Mouse (Mus musculus): ENCODE data around the gene Il12rb2. TPM values are rescaled to one million over a fixed set of nuclear protein-coding genes. Genes with fewer than 3 reads are reported as not detected.

Il12rb2 gene
- polyA plus RNA-seq, 1 experiment from 2014 or later, result 0.02 TPM

GRCm38 (mm10) chr6:67399551-67399950, 23.6 kb upstream of the Il12rb2 start:
- DNase-seq (ENCODE audit: low spot score) (no peak), ATAC-seq (ENCODE audit: low FRiP score, low TSS enrichment) (no peak)
- no peak overlapping the region for H3K9ac ChIP-seq (ENCODE audit: low read length)
- H3K36me3 ChIP-seq (ENCODE audit: control insufficient read depth, insufficient read depth, low read length), result no peaks in the 10 kb centered on the region
- H3K4me1 ChIP-seq (replicated peaks; ENCODE audit: control insufficient read depth, insufficient read depth), result no peaks in the 10 kb centered on the region
- TF ChIP-seq CTCF (IDR thresholded peaks at IDR 0.05; ENCODE audit: low read depth) (no peak), EP300 (optimal IDR thresholded peaks at IDR 0.05) (no peak)
- no peak overlapping the region for H3K27ac ChIP-seq (replicated peaks)
- no peaks in the 10 kb centered on the region for H3K27me3 ChIP-seq (ENCODE audit: control insufficient read depth, insufficient read depth, low read length)
- H3K4me2 ChIP-seq (replicated peaks; ENCODE audit: low read depth), result no peak overlapping the region
- no peaks in the 10 kb centered on the region for H3K9me3 ChIP-seq (ENCODE audit: control insufficient read depth, low read length)
- H3K4me3 ChIP-seq (ENCODE audit: low read depth, low read length), result no peak overlapping the region
- WGBS, result 69% methylated on average over 5 of the region's 5 CpGs

- no peak for DNase-seq (ENCODE audit: low spot score)
- 86% methylated on average over 4 of the region's 4 CpGs for WGBS
- H3K9ac ChIP-seq (ENCODE audit: low read length), result no peak overlapping the region
Observed at GRCm38 (mm10) chr6:67365785-67366184, 10.2 kb downstream of the Il12rb2 start.

DNA sequence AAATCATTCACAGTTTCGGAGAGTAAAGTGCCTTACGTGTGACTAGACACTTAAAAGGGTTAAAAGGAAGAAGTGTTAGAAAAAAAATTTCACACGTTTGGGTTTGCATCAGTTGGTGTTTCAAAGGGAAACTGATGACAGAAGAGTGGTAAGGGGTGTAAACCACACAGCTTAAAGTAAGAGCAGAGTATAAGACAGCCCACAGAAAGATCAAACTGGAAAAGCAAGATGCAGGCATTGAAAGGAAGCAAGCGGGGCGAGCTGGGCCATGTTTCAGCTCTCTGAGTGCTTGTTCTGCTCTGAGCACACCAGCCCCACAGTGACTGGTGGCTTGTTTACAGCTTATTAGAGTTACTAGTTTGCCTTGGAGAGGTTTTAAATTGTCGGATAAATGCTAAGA, 27.9 kb downstream of the Il12rb2 start:
- Histone ChIP-seq H3K36me3 (ENCODE audit: control insufficient read depth, insufficient read depth, low read length) (no peaks in the 10 kb centered on the region), H3K9me3 (ENCODE audit: control insufficient read depth, low read length) (no peaks in the 10 kb centered on the region), H3K4me1 (replicated peaks; ENCODE audit: control insufficient read depth, insufficient read depth) (no peaks in the 10 kb centered on the region), H3K4me3 (ENCODE audit: low read depth, low read length) (no peak overlapping the region), H3K9ac (ENCODE audit: low read length) (no peak overlapping the region), H3K4me2 (replicated peaks; ENCODE audit: low read depth) (no peak overlapping the region), H3K27me3 (ENCODE audit: control insufficient read depth, insufficient read depth, low read length) (no peaks in the 10 kb centered on the region), H3K27ac (replicated peaks) (no peak overlapping the region)
- no peak for DNase-seq (ENCODE audit: low spot score)
- WGBS, result 49% methylated on average over 6 of the region's 6 CpGs
- no peak for ATAC-seq (ENCODE audit: low FRiP score, low TSS enrichment)
- TF ChIP-seq EP300 (optimal IDR thresholded peaks at IDR 0.05), result no peak
- TF ChIP-seq CTCF (IDR thresholded peaks at IDR 0.05; ENCODE audit: low read depth), result no peak

More at GRCm38 (mm10) chr6:67365785-67366184, 10.2 kb downstream of the Il12rb2 start:
- Histone ChIP-seq H3K27ac (replicated peaks) (no peak overlapping the region), H3K9me3 (ENCODE audit: control insufficient read depth, low read length) (no peaks in the 10 kb centered on the region), H3K4me1 (replicated peaks; ENCODE audit: control insufficient read depth, insufficient read depth) (no peaks in the 10 kb centered on the region), H3K36me3 (ENCODE audit: control insufficient read depth, insufficient read depth, low read length) (no peaks in the 10 kb centered on the region), H3K27me3 (ENCODE audit: control insufficient read depth, insufficient read depth, low read length) (no peaks in the 10 kb centered on the region), H3K4me2 (replicated peaks; ENCODE audit: low read depth) (no peak overlapping the region), H3K4me3 (ENCODE audit: low read depth, low read length) (no peak overlapping the region)
- no peak for TF ChIP-seq EP300 (optimal IDR thresholded peaks at IDR 0.05)
- no peak for TF ChIP-seq CTCF (IDR thresholded peaks at IDR 0.05; ENCODE audit: low read depth)
- no peak for ATAC-seq (ENCODE audit: low FRiP score, low TSS enrichment)

DNA sequence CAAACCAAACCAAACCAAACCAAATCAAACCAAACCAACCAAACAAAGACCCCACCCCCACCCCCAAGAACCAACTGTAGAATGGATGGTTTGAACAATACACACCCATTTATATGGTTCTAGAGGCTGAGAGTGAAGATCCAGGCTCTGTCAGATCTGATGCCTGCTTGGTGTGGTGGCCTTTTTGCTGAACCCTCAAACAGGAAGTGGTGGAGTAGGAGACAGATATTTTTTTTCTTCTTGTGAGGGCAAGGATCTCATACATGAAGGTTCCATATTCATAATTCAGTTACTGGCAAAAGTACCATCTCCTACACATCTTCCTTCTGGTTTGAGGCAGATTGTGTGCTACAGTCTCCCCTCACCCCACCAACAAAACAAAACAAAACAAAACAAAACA, 36.5 kb downstream of the Il12rb2 start:
- H3K27ac ChIP-seq (replicated peaks), result no peak overlapping the region
- no peak for TF ChIP-seq CTCF (IDR thresholded peaks at IDR 0.05; ENCODE audit: low read depth)
- TF ChIP-seq EP300 (optimal IDR thresholded peaks at IDR 0.05), result no peak
- H3K4me1 ChIP-seq (replicated peaks; ENCODE audit: control insufficient read depth, insufficient read depth), result no peaks in the 10 kb centered on the region
- ATAC-seq (ENCODE audit: low FRiP score, low TSS enrichment) (no peak), DNase-seq (ENCODE audit: low spot score) (no peak)
- no peaks in the 10 kb centered on the region for H3K36me3 ChIP-seq (ENCODE audit: control insufficient read depth, insufficient read depth, low read length)
- H3K9ac ChIP-seq (ENCODE audit: low read length), result no peak overlapping the region
- no peaks in the 10 kb centered on the region for H3K27me3 ChIP-seq (ENCODE audit: control insufficient read depth, insufficient read depth, low read length)
- no peaks in the 10 kb centered on the region for H3K9me3 ChIP-seq (ENCODE audit: control insufficient read depth, low read length)
- H3K4me2 ChIP-seq (replicated peaks; ENCODE audit: low read depth), result no peak overlapping the region
- no peak overlapping the region for H3K4me3 ChIP-seq (ENCODE audit: low read depth, low read length)

GRCm38 (mm10) chr6:67337943-67338342, 38.0 kb downstream of the Il12rb2 start:
- Histone ChIP-seq H3K4me1 (replicated peaks; ENCODE audit: control insufficient read depth, insufficient read depth) (no peaks in the 10 kb centered on the region), H3K4me3 (ENCODE audit: low read depth, low read length) (no peak overlapping the region), H3K27me3 (ENCODE audit: control insufficient read depth, insufficient read depth, low read length) (no peaks in the 10 kb centered on the region), H3K27ac (replicated peaks) (no peak overlapping the region), H3K9me3 (ENCODE audit: control insufficient read depth, low read length) (no peaks in the 10 kb centered on the region), H3K36me3 (ENCODE audit: control insufficient read depth, insufficient read depth, low read length) (no peaks in the 10 kb centered on the region), H3K9ac (ENCODE audit: low read length) (no peak overlapping the region), H3K4me2 (replicated peaks; ENCODE audit: low read depth) (no peak overlapping the region)
- ATAC-seq (ENCODE audit: low FRiP score, low TSS enrichment) (no peak), DNase-seq (ENCODE audit: low spot score) (no peak)
- no peak for TF ChIP-seq CTCF (IDR thresholded peaks at IDR 0.05; ENCODE audit: low read depth)
- no peak for TF ChIP-seq EP300 (optimal IDR thresholded peaks at IDR 0.05)

DNA sequence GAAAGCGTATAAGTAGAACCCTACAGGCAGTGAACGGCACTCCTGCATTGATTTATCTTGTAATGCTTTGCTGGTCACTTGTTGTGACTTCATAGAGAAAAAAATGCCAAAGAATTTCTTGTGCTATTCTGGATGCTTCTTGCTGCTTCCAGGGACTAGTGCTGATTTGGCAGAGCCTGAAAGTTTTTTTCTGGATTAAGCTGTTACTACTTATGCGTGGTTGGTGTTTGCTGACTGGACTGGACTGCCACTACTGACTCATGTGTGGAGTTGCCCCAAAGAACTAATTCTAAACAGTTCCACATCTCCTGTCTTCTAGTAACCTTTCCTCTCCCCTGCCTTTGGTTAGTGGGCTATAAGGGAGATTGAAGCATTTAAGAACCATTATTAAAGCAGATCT, 52.2 kb downstream of the Il12rb2 start:
- Histone ChIP-seq H3K27ac (replicated peaks) (no peak overlapping the region), H3K4me3 (ENCODE audit: low read depth, low read length) (no peak overlapping the region), H3K27me3 (ENCODE audit: control insufficient read depth, insufficient read depth, low read length) (no peaks in the 10 kb centered on the region), H3K9me3 (ENCODE audit: control insufficient read depth, low read length) (no peaks in the 10 kb centered on the region), H3K36me3 (ENCODE audit: control insufficient read depth, insufficient read depth, low read length) (no peaks in the 10 kb centered on the region), H3K4me1 (replicated peaks; ENCODE audit: control insufficient read depth, insufficient read depth) (no peaks in the 10 kb centered on the region), H3K9ac (ENCODE audit: low read length) (no peak overlapping the region), H3K4me2 (replicated peaks; ENCODE audit: low read depth) (no peak overlapping the region)
- no peak for ATAC-seq (ENCODE audit: low FRiP score, low TSS enrichment)
- TF ChIP-seq EP300 (optimal IDR thresholded peaks at IDR 0.05) (no peak), CTCF (IDR thresholded peaks at IDR 0.05; ENCODE audit: low read depth) (no peak)
- 70% methylated on average over 3 of the region's 3 CpGs for WGBS
- no peak for DNase-seq (ENCODE audit: low spot score)
